Mouse (Mus musculus) heart, embryonic 11.5 days (tissue): ENCODE measurements around the gene Nsd1. TPM values are rescaled to one million over a fixed set of nuclear protein-coding genes. Genes with fewer than 3 reads are reported as not detected.

ENCODE experiments used
- ATAC-seq: fragments of 200-750 bp; cut with Nextera tagmentation; replicated peaks from 2 replicates; pipeline ENCODE4 v1.8.0; 2017; ENCODE audit warnings: moderate library complexity; ENCODE audit not compliant: insufficient number of reproducible peaks, low FRiP score, low TSS enrichment
- H3K27ac ChIP-seq: fragments of 300-500 bp; sonication (generic); 2 replicates; pipeline ENCODE4 v1.5.1; 2014; ENCODE audit warnings: mild to moderate bottlenecking, low read depth, low read length
- H3K27me3 ChIP-seq: fragments of 300-500 bp; sonication (generic); 2 replicates; pipeline ENCODE4 v1.6.1; 2014; ENCODE audit warnings: mild to moderate bottlenecking, low read length, mixed read lengths; ENCODE audit not compliant: control insufficient read depth, insufficient read depth
- H3K36me3 ChIP-seq: fragments of 300-500 bp; sonication (generic); 2 replicates; pipeline ENCODE4 v1.6.1; 2014; ENCODE audit warnings: mild to moderate bottlenecking, low read length, moderate library complexity, mixed read lengths; ENCODE audit not compliant: control insufficient read depth, insufficient read depth
- H3K4me1 ChIP-seq: fragments of 300-500 bp; sonication (generic); 2 replicates; pipeline ENCODE4 v1.6.1; 2014; ENCODE audit warnings: low read length; ENCODE audit not compliant: control insufficient read depth, insufficient read depth
- H3K4me2 ChIP-seq: fragments of 300-500 bp; sonication (generic); 2 replicates; pipeline ENCODE4 v1.6.1; 2014; ENCODE audit warnings: mild to moderate bottlenecking, moderate library complexity
- H3K4me3 ChIP-seq: fragments of 300-500 bp; sonication (generic); 2 replicates; pipeline ENCODE4 v1.5.1; 2014; ENCODE audit warnings: low read depth, low read length
- H3K9ac ChIP-seq: fragments of 300-500 bp; sonication (generic); 2 replicates; pipeline ENCODE4 v1.6.1; 2014; ENCODE audit warnings: mild to moderate bottlenecking, low read depth, low read length, moderate library complexity
- H3K9me3 ChIP-seq: fragments of 300-500 bp; sonication (generic); replicated peaks from 2 replicates; pipeline ENCODE4 v1.6.1; 2016; ENCODE audit warnings: low read length; ENCODE audit not compliant: control insufficient read depth
- WGBS: fragments of 180-500 bp; shearing (Covaris S2); extraction: QIAGEN DNeasy Blood & Tissue Kit; methylation state at CpG from one replicate; pipeline ENCODE4 v1.1.7; 2014; ENCODE audit not compliant: insufficient replicate concordance; 5-methylcytosine and 5-hydroxymethylcytosine counted together
- polyA plus RNA-seq: library from polyadenylated mRNA; unstranded; fragments of >200 nt; fragmentation: Nextera tagmentation; extraction: Ambion mirVana; gene quantifications from 2 replicates; pipeline ENCODE4 v1.2.1, GENCODE M21; 2014

Gene Nsd1
- polyA plus RNA-seq, 1 experiment from 2014 or later = 72.1 TPM

- Histone ChIP-seq H3K36me3 (peaks cover 18% of the 10 kb centered on the region), H3K4me2 (no peak overlapping the region), H3K9me3 (no peaks in the 10 kb centered on the region), H3K4me3 (no peak overlapping the region), H3K4me1 (peaks cover 34% of the 10 kb centered on the region), H3K27ac (no peak overlapping the region), H3K9ac (no peak overlapping the region), H3K27me3 (peaks cover 6% of the 10 kb centered on the region)
- ATAC-seq = no peak
- WGBS = 38% methylated on average over 4 of the region's 4 CpGs
These were observed 117.6 kb downstream of the Nsd1 start for GRCm38 (mm10) chr13:55327169-55327568.

GRCm38 (mm10) chr13:55327633-55328032, 118.1 kb downstream of the Nsd1 start:
- Histone ChIP-seq H3K27ac (no peak overlapping the region), H3K4me1 (peaks cover 32% of the 10 kb centered on the region), H3K9ac (peak overlapping the region; percentile 84; the same call in 1 of the 2 replicates), H3K36me3 (peaks cover 18% of the 10 kb centered on the region), H3K9me3 (no peaks in the 10 kb centered on the region), H3K27me3 (peaks cover 6% of the 10 kb centered on the region), H3K4me2 (peak overlapping the region; percentile 94), H3K4me3 (peak overlapping the region; percentile 70)
- 37% methylated on average over 8 of the region's 8 CpGs for WGBS
- no peak for ATAC-seq

GRCm38 (mm10) chr13:55328171-55328570, 118.6 kb downstream of the Nsd1 start:
- peaks cover 6% of the 10 kb centered on the region for H3K27me3 ChIP-seq
- peak overlapping the region; percentile 94 for H3K4me2 ChIP-seq
- no peak for ATAC-seq
- peaks cover 27% of the 10 kb centered on the region for H3K4me1 ChIP-seq
- peak overlapping the region; percentile 84; the same call in 1 of the 2 replicates for H3K9ac ChIP-seq
- H3K36me3 ChIP-seq = peaks cover 18% of the 10 kb centered on the region
- WGBS = 81% methylated on average over 6 of the region's 6 CpGs
- H3K27ac ChIP-seq = no peak overlapping the region
- H3K4me3 ChIP-seq = peak overlapping the region; percentile 70
- H3K9me3 ChIP-seq = no peaks in the 10 kb centered on the region

- peak overlapping the region; percentile 84; the same call in 1 of the 2 replicates for H3K9ac ChIP-seq
- H3K4me3 ChIP-seq = peak overlapping the region; percentile 70
- H3K36me3 ChIP-seq = peaks cover 18% of the 10 kb centered on the region
- ATAC-seq = no peak
- H3K9me3 ChIP-seq = no peaks in the 10 kb centered on the region
- peaks cover 6% of the 10 kb centered on the region for H3K27me3 ChIP-seq
- WGBS = 72% methylated on average over 4 of the region's 4 CpGs
- peaks cover 23% of the 10 kb centered on the region for H3K4me1 ChIP-seq
- no peak overlapping the region for H3K27ac ChIP-seq
- peak overlapping the region; percentile 94 for H3K4me2 ChIP-seq
These were observed 119.1 kb downstream of the Nsd1 start for GRCm38 (mm10) chr13:55328641-55329040.

GRCm38 (mm10) chr13:55329109-55329682, 119.6 kb downstream of the Nsd1 start:
- 0 out of 2 replicates have a peak, but pooled peaks have one; percentile 18 for ATAC-seq
- Histone ChIP-seq H3K36me3 (peaks cover 13% of the 10 kb centered on the region), H3K4me3 (peak overlapping the region; percentile 70), H3K9ac (peak overlapping the region; percentile 84), H3K4me2 (peak overlapping the region; percentile 94), H3K9me3 (no peaks in the 10 kb centered on the region), H3K27ac (peak overlapping the region; percentile 89), H3K4me1 (peaks cover 19% of the 10 kb centered on the region), H3K27me3 (peaks cover 6% of the 10 kb centered on the region)
- WGBS = 3% methylated on average over 29 of the region's 29 CpGs

GRCm38 (mm10) chr13:55329683-55330566, 120.3 kb downstream of the Nsd1 start, which contains the start of gene Mxd3:
Gene Mxd3 (minus strand): TSS chr13:55329823.
- H3K4me3 ChIP-seq = peak within 1 kb of the TSS; percentile 70
- under 1% methylated on average over 80 of the region's 82 CpGs for WGBS
- peak within 1 kb of the TSS; percentile 94 for H3K4me2 ChIP-seq
- peak; percentile 84 for ATAC-seq
- H3K27me3 ChIP-seq = peaks cover 6% of the 10 kb centered on the region
- H3K9me3 ChIP-seq = no peaks in the 10 kb centered on the region
- H3K4me1 ChIP-seq = peaks cover 19% of the 10 kb centered on the region
- peak within 1 kb of the TSS; percentile 89 for H3K27ac ChIP-seq
- H3K36me3 ChIP-seq = peaks cover 10% of the 10 kb centered on the region
- H3K9ac ChIP-seq = peak within 1 kb of the TSS; percentile 84

- peak overlapping the region; percentile 70 for H3K4me3 ChIP-seq
- H3K9me3 ChIP-seq = no peaks in the 10 kb centered on the region
- ATAC-seq = 0 out of 2 replicates have a peak, but pooled peaks have one; percentile 6
- 44% methylated on average over 14 of the region's 14 CpGs for WGBS
- H3K9ac ChIP-seq = peak overlapping the region; percentile 84
- peaks cover 6% of the 10 kb centered on the region for H3K27me3 ChIP-seq
- H3K4me2 ChIP-seq = peak overlapping the region; percentile 94
- H3K27ac ChIP-seq = peak overlapping the region; percentile 89
- peaks cover 19% of the 10 kb centered on the region for H3K4me1 ChIP-seq
- peaks cover 2% of the 10 kb centered on the region for H3K36me3 ChIP-seq
These were observed 121.2 kb downstream of the Nsd1 start for GRCm38 (mm10) chr13:55330567-55331400.

- H3K4me3 ChIP-seq = no peak overlapping the region
- H3K9me3 ChIP-seq = no peaks in the 10 kb centered on the region
- peaks cover 6% of the 10 kb centered on the region for H3K27me3 ChIP-seq
- no peaks in the 10 kb centered on the region for H3K36me3 ChIP-seq
- H3K27ac ChIP-seq = no peak overlapping the region
- ATAC-seq = no peak
- H3K9ac ChIP-seq = no peak overlapping the region
- WGBS = 71% methylated on average over 3 of the region's 3 CpGs
- H3K4me1 ChIP-seq = peaks cover 19% of the 10 kb centered on the region
- H3K4me2 ChIP-seq = no peak overlapping the region
These were observed 122.7 kb downstream of the Nsd1 start for GRCm38 (mm10) chr13:55332331-55332730.
